Mouse (Mus musculus) liver, embryonic 14.5 days (tissue): ENCODE results near the gene BC048671.

Source experiments
- CTCF ChIP-seq: IDR thresholded peaks from 2 replicates; pipeline ENCODE4 v1.5.1; 2016; ENCODE audit warnings: antibody characterized with exemption, low read depth, control low read depth
- EP300 ChIP-seq: IDR thresholded peaks from 2 replicates; pipeline ENCODE4 v1.6.1; 2016; ENCODE audit warnings: antibody characterized with exemption, low read depth

GRCm38 (mm10) chr6:90308839-90309778 is 8.1 kb downstream of the BC048671 start:
- TF ChIP-seq EP300 (no peak), CTCF (no peak)
